ENCODE assay signal across 18 mouse cellular contexts in genomic region chr7:67663981-67664694, GRCm38 (mm10). TPM values are rescaled to one million over a fixed set of nuclear protein-coding genes. Genes with fewer than 3 reads are reported as not detected.
DNase-seq lines count a peak whose midpoint lies in the region; ATAC-seq lines count a peak whose summit lies in the region.
"Had no signal": no experiment of that assay in that cellular context is flagged by ENCODE, and none has a peak within 500 bp of the region (broad histone marks: within the 10 kb centered on the region; RNA-seq: fewer than 3 reads in every experiment).

No protein-coding gene starts in this region.

- no peaks in the 10 kb centered on the region for H3K36me3 ChIP-seq in hindbrain, embryonic 11.5 days (ENCODE audit: control insufficient read depth, insufficient read depth, low read length)
- H3K36me3 ChIP-seq in hindbrain, embryonic 14.5 days (replicated peaks; ENCODE audit: control insufficient read depth, insufficient read depth), result no peaks in the 10 kb centered on the region
- H3K36me3 ChIP-seq in embryonic facial prominence, embryonic 15.5 days, result peaks cover 37% of the 10 kb centered on the region
- no peaks in the 10 kb centered on the region for H3K36me3 ChIP-seq in hindbrain, embryonic 13.5 days
- H3K36me3 ChIP-seq: G1E; intestine, embryonic 15.5 days had no signal

- H3K27ac ChIP-seq in hindbrain, embryonic 11.5 days (ENCODE audit: low read depth, low read length), result 0 out of 2 replicates have a peak overlapping the region, but pooled peaks have one; percentile 12
- H3K27ac ChIP-seq in hindbrain, embryonic 14.5 days, result no peak overlapping the region
- no peak overlapping the region; the same call in 1 of the 2 replicates for H3K27ac ChIP-seq in embryonic facial prominence, embryonic 15.5 days (replicated peaks)
- H3K27ac ChIP-seq in hindbrain, embryonic 13.5 days, result 0 out of 2 replicates have a peak overlapping the region, but pooled peaks have one; percentile 18
- H3K27ac ChIP-seq: gastrocnemius, adult 2 months; intestine, embryonic 15.5 days had no signal

- ATAC-seq in hindbrain, embryonic 11.5 days (ENCODE audit: low FRiP score), result no peak
- ATAC-seq in hindbrain, embryonic 14.5 days (ENCODE audit: low FRiP score), result no peak
- 0 out of 2 replicates have a peak, but pooled peaks have one; percentile 26 for ATAC-seq in embryonic facial prominence, embryonic 15.5 days (ENCODE audit: insufficient number of reproducible peaks, low FRiP score, low TSS enrichment, low read depth)
- 0 out of 2 replicates have a peak, but pooled peaks have one; percentile 36 for ATAC-seq in hindbrain, embryonic 13.5 days (ENCODE audit: low FRiP score)
- no peak for ATAC-seq in CD4-positive, CD25-positive, alpha-beta regulatory T cell, adult 4 months
- ATAC-seq: intestine, embryonic 15.5 days had no signal

- WGBS in hindbrain, embryonic 11.5 days, result 86% methylated on average over 14 of the region's 14 CpGs
- 71% methylated on average over 14 of the region's 14 CpGs for WGBS in hindbrain, embryonic 14.5 days
- WGBS in embryonic facial prominence, embryonic 15.5 days, result 76% methylated on average over 14 of the region's 14 CpGs
- WGBS in hindbrain, embryonic 13.5 days, result 77% methylated on average over 14 of the region's 14 CpGs

- no peaks in the 10 kb centered on the region for H3K9me3 ChIP-seq in hindbrain, embryonic 11.5 days (ENCODE audit: control insufficient read depth, low read length)
- H3K9me3 ChIP-seq in hindbrain, embryonic 14.5 days (ENCODE audit: control insufficient read depth, low read length), result no peaks in the 10 kb centered on the region
- no peaks in the 10 kb centered on the region for H3K9me3 ChIP-seq in embryonic facial prominence, embryonic 15.5 days (replicated peaks)
- no peaks in the 10 kb centered on the region for H3K9me3 ChIP-seq in hindbrain, embryonic 13.5 days
- H3K9me3 ChIP-seq: G1E; intestine, embryonic 15.5 days had no signal

- no peak overlapping the region for H3K9ac ChIP-seq in hindbrain, embryonic 11.5 days (ENCODE audit: low read depth, low read length)
- no peak overlapping the region for H3K9ac ChIP-seq in hindbrain, embryonic 14.5 days
- H3K9ac ChIP-seq in embryonic facial prominence, embryonic 15.5 days, result no peak overlapping the region
- H3K9ac ChIP-seq in hindbrain, embryonic 13.5 days, result no peak overlapping the region
- H3K9ac ChIP-seq: intestine, embryonic 15.5 days; lung, embryonic 14.5 days had no signal

- H3K4me2 ChIP-seq in hindbrain, embryonic 11.5 days (replicated peaks; ENCODE audit: low read depth, low read length), result no peak overlapping the region
- no peak overlapping the region for H3K4me2 ChIP-seq in hindbrain, embryonic 14.5 days (replicated peaks)
- no peak overlapping the region for H3K4me2 ChIP-seq in embryonic facial prominence, embryonic 15.5 days (replicated peaks)
- no peak overlapping the region for H3K4me2 ChIP-seq in hindbrain, embryonic 13.5 days
- H3K4me2 ChIP-seq: intestine, embryonic 15.5 days; lung, embryonic 14.5 days had no signal

- no peaks in the 10 kb centered on the region for H3K27me3 ChIP-seq in hindbrain, embryonic 11.5 days (ENCODE audit: control insufficient read depth, insufficient read depth, low read length)
- no peaks in the 10 kb centered on the region for H3K27me3 ChIP-seq in hindbrain, embryonic 14.5 days (ENCODE audit: control insufficient read depth, insufficient read depth, low read length)
- no peaks in the 10 kb centered on the region for H3K27me3 ChIP-seq in embryonic facial prominence, embryonic 15.5 days
- H3K27me3 ChIP-seq in hindbrain, embryonic 13.5 days, result no peaks in the 10 kb centered on the region
- H3K27me3 ChIP-seq: intestine, embryonic 15.5 days had no signal

- DNase-seq in hindbrain, embryonic 11.5 days (ENCODE audit: low spot score), result no peak
- no peak for DNase-seq in hindbrain, embryonic 14.5 days (ENCODE audit: low spot score)
- peak; percentile 48 for DNase-seq in MN1 (ENCODE audit: low spot score)
- no peak for DNase-seq in testis, postnatal 14 days (ENCODE audit: low spot score)
- DNase-seq: adrenal gland, postnatal 10 days; cerebellum, adult 9-10 months; gastrocnemius, adult 2 months; heart, adult 18-20 months; heart, postnatal 10 days; kidney, postnatal 25 days; lung, embryonic 14.5 days; spleen, adult 18-20 months had no signal

- no peak overlapping the region for H3K4me3 ChIP-seq in hindbrain, embryonic 11.5 days (ENCODE audit: low read depth, low read length)
- H3K4me3 ChIP-seq in hindbrain, embryonic 14.5 days (replicated peaks; ENCODE audit: low read length), result no peak overlapping the region
- no peak overlapping the region for H3K4me3 ChIP-seq in embryonic facial prominence, embryonic 15.5 days (replicated peaks)
- H3K4me3 ChIP-seq in hindbrain, embryonic 13.5 days, result no peak overlapping the region
- H3K4me3 ChIP-seq: gastrocnemius, adult 2 months; intestine, embryonic 15.5 days; myocyte had no signal

- peaks cover 3% of the 10 kb centered on the region; the same call in 1 of the 2 replicates for H3K4me1 ChIP-seq in hindbrain, embryonic 11.5 days (replicated peaks; ENCODE audit: control insufficient read depth, insufficient read depth, low read length)
- H3K4me1 ChIP-seq in hindbrain, embryonic 14.5 days (replicated peaks; ENCODE audit: control insufficient read depth, insufficient read depth, low read length), result no peaks in the 10 kb centered on the region
- H3K4me1 ChIP-seq in embryonic facial prominence, embryonic 15.5 days, result no peaks in the 10 kb centered on the region
- H3K4me1 ChIP-seq in hindbrain, embryonic 13.5 days (replicated peaks), result no peaks in the 10 kb centered on the region
- H3K4me1 ChIP-seq: intestine, embryonic 15.5 days had no signal

RNA-seq across cellular contexts. Expression of gene Ttc23, which starts 16.9 kb away (rescaled TPM):
- 32.4 and 33.3 TPM in 2 replicates for polyA plus RNA-seq in hindbrain, embryonic 11.5 days (2014; fragmentation: Nextera tagmentation; extraction: Ambion mirVana)
- polyA plus RNA-seq in hindbrain, embryonic 14.5 days (2014; fragmentation: Nextera tagmentation; extraction: Ambion mirVana), result 7.8 and 9.0 TPM in 2 replicates
- polyA plus RNA-seq in embryonic facial prominence, embryonic 15.5 days (2015; fragmentation: Nextera tagmentation; extraction: Ambion mirVana), result 29.6 and 29.8 TPM in 2 replicates
- polyA plus RNA-seq in hindbrain, embryonic 13.5 days (2015; fragmentation: Nextera tagmentation; extraction: Ambion mirVana), result 12.0 and 12.2 TPM in 2 replicates
- 1 to 10 TPM; 1.7 to 1.8 TPM for polyA plus RNA-seq in CD4-positive, CD25-positive, alpha-beta regulatory T cell, adult 4 months (2017; shearing (Covaris generic))

RNA-seq across cellular contexts. Expression of gene Lrrc28, which starts 19.1 kb away (rescaled TPM):
- 26.3 and 27.2 TPM in 2 replicates for polyA plus RNA-seq in hindbrain, embryonic 11.5 days (2014; fragmentation: Nextera tagmentation; extraction: Ambion mirVana)
- polyA plus RNA-seq in hindbrain, embryonic 14.5 days (2014; fragmentation: Nextera tagmentation; extraction: Ambion mirVana), result 27.4 and 28.4 TPM in 2 replicates
- polyA plus RNA-seq in embryonic facial prominence, embryonic 15.5 days (2015; fragmentation: Nextera tagmentation; extraction: Ambion mirVana), result 20.6 and 22.4 TPM in 2 replicates
- polyA plus RNA-seq in hindbrain, embryonic 13.5 days (2015; fragmentation: Nextera tagmentation; extraction: Ambion mirVana), result 32.2 and 33.0 TPM in 2 replicates
- 10 to 100 TPM; 16.8 to 23.5 TPM for polyA plus RNA-seq in CD4-positive, CD25-positive, alpha-beta regulatory T cell, adult 4 months (2017; shearing (Covaris generic))

Comparison
In these comparisons a context has a peak if more than half of its experiments do, and no peak if none do; other contexts are left out.
1. ATAC-seq: peak in embryonic facial prominence, embryonic 15.5 days (single experiment) and hindbrain, embryonic 13.5 days (single experiment); none in hindbrain, embryonic 11.5 days (single experiment), hindbrain, embryonic 14.5 days (single experiment) and CD4-positive, CD25-positive, alpha-beta regulatory T cell, adult 4 months (single experiment).
2. H3K27ac ChIP-seq: peak in hindbrain, embryonic 11.5 days (single experiment) and hindbrain, embryonic 13.5 days (single experiment); none in hindbrain, embryonic 14.5 days (single experiment) and embryonic facial prominence, embryonic 15.5 days (single experiment).